Mouse (Mus musculus) fat pad, adult 2 months (tissue): ENCODE measurements around the gene Ubn2.
"Not testable (repeated sequence)": the region's sequence is repeated elsewhere in the genome, so short reads cannot be mapped to it uniquely, and the experiment has no call there.

Experiments
- DNase-seq: peaks from one replicate; pipeline ENCODE4 v3.0.0-alpha.2; 2011; ENCODE audit warnings: low read depth, low spot score; ENCODE audit errors: extremely low read depth

The Ubn2 gene

GRCm38 (mm10) chr6:38533428-38534405 is 100.0 kb downstream of the Ubn2 start, which contains the start of gene Fmc1:
TSS of gene Fmc1 (plus strand) at chr6:38533502.
- peak; percentile 97 for DNase-seq

GRCm38 (mm10) chr6:38534640-38535365 is 101.1 kb downstream of the Ubn2 start:
- DNase-seq, result no peak

- no peak for DNase-seq
These were observed 101.6 kb downstream of the Ubn2 start for GRCm38 (mm10) chr6:38535366-38535690.

- no peak for DNase-seq
These were observed 102.0 kb downstream of the Ubn2 start for GRCm38 (mm10) chr6:38535788-38536187.

GRCm38 (mm10) chr6:38544141-38544540 is 110.4 kb downstream of the Ubn2 start:
- not testable (repeated sequence) for DNase-seq

- DNase-seq, result not testable (repeated sequence)
These were observed 113.3 kb downstream of the Ubn2 start for GRCm38 (mm10) chr6:38547005-38547404.

- no peak for DNase-seq
These were observed 114.0 kb downstream of the Ubn2 start for GRCm38 (mm10) chr6:38547707-38548106.

GRCm38 (mm10) chr6:38548595-38548994 is 114.8 kb downstream of the Ubn2 start:
- not testable (repeated sequence) for DNase-seq

- not testable (repeated sequence) for DNase-seq
These were observed 116.1 kb downstream of the Ubn2 start for GRCm38 (mm10) chr6:38549840-38550239.

GRCm38 (mm10) chr6:38550250-38551061 is 116.7 kb downstream of the Ubn2 start:
- DNase-seq, result no peak

- peak; percentile 71 for DNase-seq
These were observed 117.6 kb downstream of the Ubn2 start, which contains the start of gene Luc7l2 for GRCm38 (mm10) chr6:38551062-38551988. TSS of gene Luc7l2 (plus strand) at chr6:38551334.

- DNase-seq, result peak; percentile 59
These were observed 118.4 kb downstream of the Ubn2 start for GRCm38 (mm10) chr6:38551989-38552635.

- no peak for DNase-seq
These were observed 118.9 kb downstream of the Ubn2 start for GRCm38 (mm10) chr6:38552636-38553000.
